Mouse (Mus musculus) testis, adult 2 months (tissue): Measurements from ENCODE around the gene Tbc1d23.

Experiments
- CTCF ChIP-seq: fragments of 200-500 bp; IDR thresholded peaks from 2 replicates; pipeline ENCODE4 v1.5.1; 2012; ENCODE audit warnings: low read depth, mild to moderate bottlenecking, inconsistent platforms, low read length, moderate library complexity; ENCODE audit not compliant: control insufficient read depth, insufficient read depth, insufficient replicate concordance
- POLR2A ChIP-seq: fragments of 200-500 bp; IDR thresholded peaks from 2 replicates; pipeline ENCODE4 v1.6.1; 2012; ENCODE audit warnings: low read depth, mild to moderate bottlenecking, inconsistent platforms, low read length, moderate library complexity; ENCODE audit not compliant: control insufficient read depth

DNA sequence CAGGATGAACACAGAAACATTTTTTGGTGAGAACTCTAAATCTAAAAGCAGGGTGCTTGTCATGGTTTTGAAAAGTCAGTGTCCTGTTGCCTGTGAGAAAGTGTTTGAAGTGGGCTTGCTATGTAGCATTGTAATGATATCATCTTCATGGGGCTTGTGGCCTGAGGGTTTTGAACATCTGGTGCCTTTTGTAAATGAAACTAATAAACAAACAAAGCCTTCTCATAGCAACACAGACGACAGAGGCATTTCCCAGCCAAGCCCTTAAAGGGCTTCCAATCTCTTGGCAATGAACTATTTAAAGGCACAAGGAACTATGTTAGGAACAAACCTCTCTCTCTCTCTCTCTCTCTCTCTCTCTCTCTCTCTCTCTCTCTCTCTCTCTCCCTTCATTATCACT, 35.8 kb upstream of the Tbc1d23 start:
- TF ChIP-seq POLR2A = no peak
- TF ChIP-seq CTCF = no peak
